Mouse (Mus musculus) ES-E14 (cell line): ENCODE measurements around the gene Zfp637. TPM values are rescaled to one million over a fixed set of nuclear protein-coding genes. Genes with fewer than 3 reads are reported as not detected.
A peak's percentile ranks its signal among the peaks of the same experiment; 100 is the strongest.

Experiments used
- DNase-seq: peaks from one replicate; pipeline ENCODE4 v3.0.0-alpha.2; 2013; ENCODE audit warnings: low read depth, low spot score
- H3K27ac ChIP-seq: 2 replicates; pipeline ENCODE4 v1.5.1; 2012; ENCODE audit warnings: low read depth, mild to moderate bottlenecking, low read length, moderate library complexity, mixed read lengths; ENCODE audit not compliant: poor library complexity, insufficient read depth, severe bottlenecking
- H3K36me3 ChIP-seq: 2 replicates; pipeline ENCODE4 v1.6.1; 2012; ENCODE audit warnings: mild to moderate bottlenecking, low read length, moderate library complexity, mixed read lengths; ENCODE audit not compliant: control insufficient read depth, poor library complexity, insufficient read depth, severe bottlenecking
- H3K4me1 ChIP-seq, 2 experiments: fragments of 150-350 bp in 1 of 2; sonication (generic) in 1 of 2; 2 replicates each; pipeline ENCODE4 v1.6.1; 2012; ENCODE audit warnings: low read length in 2 of 2, mild to moderate bottlenecking in 1 of 2, mixed read lengths in 1 of 2; ENCODE audit not compliant: control insufficient read depth in 2 of 2, insufficient read depth in 2 of 2, poor library complexity in 1 of 2
- H3K4me3 ChIP-seq, 2 experiments: fragments of 150-350 bp in 1 of 2; sonication (generic) in 1 of 2; 2 replicates each; pipeline ENCODE4 v1.5.1; 2012; ENCODE audit warnings: low read length in 2 of 2, low read depth in 1 of 2, mild to moderate bottlenecking in 1 of 2, mixed read lengths in 1 of 2; ENCODE audit not compliant: insufficient read depth in 1 of 2, poor library complexity in 1 of 2, severe bottlenecking in 1 of 2
- H3K9ac ChIP-seq: 2 replicates; pipeline ENCODE4 v1.6.1; 2012; ENCODE audit warnings: low read depth, mild to moderate bottlenecking, low read length, mixed read lengths; ENCODE audit not compliant: poor library complexity, insufficient read depth, severe bottlenecking
- H3K9me3 ChIP-seq: fragments of 150-350 bp; sonication (generic); 2 replicates; pipeline ENCODE4 v1.6.1; 2012; ENCODE audit warnings: low read depth, mild to moderate bottlenecking, low read length; ENCODE audit not compliant: control insufficient read depth, insufficient read depth
- CHD2 ChIP-seq: IDR thresholded peaks from 2 replicates; pipeline ENCODE4 v1.6.1; 2014; ENCODE audit warnings: mild to moderate bottlenecking, low read depth, low read length, inconsistent platforms
- HCFC1 ChIP-seq: IDR thresholded peaks from 2 replicates; pipeline ENCODE4 v1.6.1; 2012; ENCODE audit warnings: low read length, inconsistent platforms, borderline replicate concordance; ENCODE audit not compliant: insufficient read depth
- MAFK ChIP-seq: IDR thresholded peaks from 2 replicates; pipeline ENCODE4 v1.6.1; 2014; ENCODE audit warnings: mild to moderate bottlenecking, low read depth, low read length, inconsistent platforms; ENCODE audit not compliant: insufficient read depth
- ZC3H11A ChIP-seq: IDR thresholded peaks from 2 replicates; pipeline ENCODE4 v1.6.1; 2012; ENCODE audit warnings: low read depth, mild to moderate bottlenecking, inconsistent platforms, low read length, borderline replicate concordance
- ZNF384 ChIP-seq: IDR thresholded peaks from 2 replicates; pipeline ENCODE4 v1.6.1; 2012; ENCODE audit warnings: low read depth, low read length, inconsistent platforms
- in situ Hi-C, 2 experiments: fragments of 600-800 bp; cut with MboI; formaldehyde crosslinking; loops; one replicate each; pipeline ENCODE4 v1.15.1; 2025; ENCODE audit warnings: low sequenced_read_pairs in 2 of 2, inconsistent platforms in 1 of 2; ENCODE audit not compliant: unreplicated experiment in 2 of 2
- total RNA-seq: library from RNA; depleted of rRNA; stranded (reverse); fragments of 300-350 nt; gene quantifications from 2 replicates; pipeline ENCODE4 v1.2.3, GENCODE M21; 2012; rRNA removed

Zfp637 gene
- total RNA-seq, result 7.8 and 14.3 TPM in 2 replicates

DNA sequence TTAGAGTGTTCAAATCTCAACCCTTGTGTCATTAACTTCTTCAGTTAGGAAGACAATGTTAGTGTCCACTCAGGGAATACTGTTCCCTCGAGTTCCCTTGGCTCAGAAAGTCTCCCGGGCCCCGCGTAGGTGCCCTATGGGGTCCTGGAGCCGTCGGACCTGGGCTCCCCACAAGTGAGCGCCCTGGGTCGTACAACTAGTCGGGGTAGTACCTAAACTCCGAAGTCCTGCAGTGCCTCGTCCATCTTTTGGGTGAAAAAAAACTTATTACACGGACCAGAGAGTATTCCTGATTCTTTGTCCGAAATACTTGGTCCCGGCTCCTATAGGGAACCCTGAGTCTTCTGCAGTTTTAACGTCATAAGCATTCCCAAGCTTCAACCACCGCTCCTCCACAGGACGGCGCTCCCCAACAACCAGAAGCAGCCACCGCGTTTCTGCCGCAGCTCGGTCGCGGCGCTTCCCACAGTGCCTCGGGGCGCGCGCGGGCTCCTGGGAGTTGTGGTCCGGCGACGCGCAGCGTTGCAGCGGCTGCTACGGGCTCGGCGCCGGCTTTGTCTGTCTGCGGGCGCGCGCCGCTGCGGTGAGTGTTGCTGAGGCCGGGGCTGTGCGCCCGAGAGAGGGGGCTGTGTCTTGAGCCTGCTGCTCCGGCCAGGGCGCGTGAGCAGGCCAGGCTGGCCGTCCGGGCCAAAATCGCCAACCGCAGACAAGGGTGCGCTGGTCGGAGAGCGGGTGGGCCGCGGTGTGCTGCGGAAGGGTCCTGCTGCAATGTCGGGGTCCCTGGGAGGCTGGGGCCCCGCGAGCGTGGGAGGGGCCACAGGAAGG lies at the start of gene Zfp637:
TSS of gene Zfp637 (plus strand) at position 495 of the 825 bp plus-strand sequence.
- peaks cover 7% of the 10 kb centered on the region; the same call in 1 of the 2 replicates for H3K36me3 ChIP-seq
- in situ Hi-C loops, result loop anchor here in 1 of 2 experiments (25.0 kb wide), 1 partner anchor 179 kb away; no protein-coding TSS in a partner anchor
- peak within 1 kb of the TSS; percentile 87 for H3K9ac ChIP-seq
- no peak for TF ChIP-seq ZNF384
- TF ChIP-seq HCFC1, result peak; percentile 94
- no peaks in the 10 kb centered on the region for H3K9me3 ChIP-seq
- no peaks in the 10 kb centered on the region for H3K4me1 ChIP-seq
- H3K4me3 ChIP-seq, result peak within 1 kb of the TSS; percentile 82 to 88
- peak; percentile 81 for DNase-seq
- H3K27ac ChIP-seq, result no peak within 1 kb of the TSS

DNA sequence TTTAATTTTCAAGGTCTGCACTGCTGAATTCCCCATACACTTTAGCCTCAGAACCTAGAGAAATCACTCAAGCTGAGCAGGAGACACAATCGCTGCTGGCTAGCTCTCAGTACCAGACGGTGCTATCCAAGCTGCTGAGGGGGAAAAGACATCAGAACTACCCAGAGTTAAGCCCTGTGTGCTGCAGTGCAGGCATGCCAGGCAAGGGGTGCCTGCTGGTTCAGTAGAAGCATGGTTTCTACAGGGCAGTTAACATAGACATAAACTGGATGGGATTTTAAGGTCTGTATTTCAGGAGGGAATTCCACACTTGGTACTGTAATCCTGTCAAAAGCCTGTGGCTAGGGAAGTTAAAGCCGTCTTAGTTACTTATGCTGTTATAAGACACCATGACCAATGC lies 45.7 kb upstream of the Zfp637 start:
- Histone ChIP-seq H3K9me3 (no peaks in the 10 kb centered on the region), H3K4me1 (no peaks in the 10 kb centered on the region), H3K4me3 (no peak overlapping the region), H3K27ac (no peak overlapping the region), H3K36me3 (no peaks in the 10 kb centered on the region), H3K9ac (no peak overlapping the region)
- in situ Hi-C loops, result no loop called here
- no peak for DNase-seq
- TF ChIP-seq ZNF384 (no peak), MAFK (no peak), CHD2 (no peak), HCFC1 (no peak), ZC3H11A (no peak)

DNA sequence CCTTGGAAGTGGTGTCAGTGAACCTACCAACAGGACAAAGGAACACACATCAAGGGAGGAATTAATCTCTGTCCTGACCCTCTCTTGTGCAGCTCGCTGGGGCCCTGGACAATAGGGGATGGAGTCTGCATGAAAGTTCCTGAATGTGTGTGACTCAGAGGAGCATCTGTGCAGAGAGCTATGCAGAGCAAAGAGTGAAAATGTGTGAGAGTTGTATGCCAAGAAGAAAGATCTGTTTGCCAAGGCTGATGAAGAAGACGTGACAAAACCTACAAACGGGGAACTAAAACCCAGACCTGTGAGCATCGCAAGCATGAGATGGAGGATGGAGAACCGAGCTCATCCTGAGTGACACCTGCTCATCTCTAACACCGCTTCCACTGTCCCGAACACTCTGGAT lies 40.2 kb upstream of the Zfp637 start:
- H3K9ac ChIP-seq, result no peak overlapping the region
- no peak for DNase-seq
- no peak overlapping the region for H3K4me3 ChIP-seq
- no peaks in the 10 kb centered on the region for H3K4me1 ChIP-seq
- TF ChIP-seq CHD2 (no peak), ZNF384 (no peak), ZC3H11A (no peak), HCFC1 (no peak), MAFK (no peak)
- no peaks in the 10 kb centered on the region for H3K9me3 ChIP-seq
- H3K36me3 ChIP-seq, result no peaks in the 10 kb centered on the region
- no peak overlapping the region for H3K27ac ChIP-seq
- in situ Hi-C loops, result no loop called here

DNA sequence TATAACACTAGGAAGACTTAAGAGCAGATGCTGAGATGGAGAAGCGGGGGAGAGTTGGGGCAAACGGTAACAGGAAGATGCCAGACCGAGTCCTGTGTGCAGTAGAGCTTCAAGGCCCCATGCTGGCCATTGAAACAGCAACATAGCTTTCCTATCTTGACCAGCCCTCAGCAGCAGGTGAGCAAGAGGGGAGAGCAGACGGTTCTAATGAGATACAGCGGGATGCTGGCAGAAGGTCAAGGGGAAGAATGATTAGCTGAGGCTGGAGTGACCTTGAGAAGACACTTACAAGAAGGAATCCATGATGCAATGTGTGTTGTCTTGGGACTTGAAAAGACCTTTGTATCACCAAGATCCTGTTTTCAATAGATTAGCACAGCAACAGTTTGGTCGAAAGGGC lies 39.2 kb upstream of the Zfp637 start:
- Histone ChIP-seq H3K4me3 (no peak overlapping the region), H3K4me1 (no peaks in the 10 kb centered on the region), H3K27ac (no peak overlapping the region), H3K9ac (no peak overlapping the region), H3K36me3 (no peaks in the 10 kb centered on the region), H3K9me3 (no peaks in the 10 kb centered on the region)
- DNase-seq, result no peak
- in situ Hi-C loops, result no loop called here
- TF ChIP-seq MAFK (no peak), ZNF384 (no peak), ZC3H11A (no peak), HCFC1 (no peak), CHD2 (no peak)
